Mouse (Mus musculus) frontal cortex, postnatal 36 days (tissue): Measurements from ENCODE around the gene Papss2.

Source experiments
- DNase-seq, 2 experiments: peaks; one replicate each; pipeline ENCODE4 v3.0.0; 2022; ENCODE audit warnings: low spot score in 2 of 2

Papss2 gene

DNA sequence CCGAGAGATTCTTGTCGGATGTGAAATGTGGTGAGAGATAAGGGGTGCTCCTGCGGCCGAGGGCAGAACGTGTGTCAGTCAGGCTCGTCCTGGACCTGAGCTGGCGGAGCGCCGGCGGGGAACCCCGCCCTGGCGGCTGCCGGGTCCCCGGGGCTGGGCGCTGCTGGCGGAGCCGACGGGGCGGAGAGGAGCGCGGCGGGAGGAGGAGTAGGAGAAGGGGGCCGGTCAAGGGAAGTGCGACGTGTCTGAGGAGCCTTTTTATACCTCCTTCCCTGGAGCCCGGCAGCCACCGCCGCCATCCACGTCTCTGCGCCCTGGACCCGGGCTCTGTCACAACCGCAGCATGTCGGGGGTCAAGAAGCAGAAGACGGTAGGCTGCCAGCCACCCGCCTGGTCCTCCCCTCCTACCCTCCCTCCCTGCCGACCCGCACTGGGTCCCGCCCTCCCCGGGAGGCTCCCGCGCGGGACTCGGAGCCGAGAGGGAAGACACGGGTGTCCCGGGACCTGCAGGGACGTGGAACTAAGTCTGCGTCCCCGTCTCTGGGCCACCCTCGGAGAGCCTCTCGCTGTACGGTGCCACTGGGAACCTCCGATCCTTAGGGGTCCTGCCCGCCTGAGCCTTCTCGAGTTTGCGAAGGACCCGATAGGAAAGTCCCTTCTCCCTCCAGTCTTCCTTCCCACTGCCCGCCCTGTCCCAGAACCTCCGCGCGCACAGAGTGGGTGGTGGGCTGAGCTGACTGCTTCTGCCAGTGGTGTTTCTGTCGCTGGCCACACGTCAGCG is at the start of gene Papss2:
Gene Papss2, plus strand, starts transcription at position 285 of the 781 bp plus-strand sequence.
- peak in 1 of 2 experiments; percentile 15 for DNase-seq

DNA sequence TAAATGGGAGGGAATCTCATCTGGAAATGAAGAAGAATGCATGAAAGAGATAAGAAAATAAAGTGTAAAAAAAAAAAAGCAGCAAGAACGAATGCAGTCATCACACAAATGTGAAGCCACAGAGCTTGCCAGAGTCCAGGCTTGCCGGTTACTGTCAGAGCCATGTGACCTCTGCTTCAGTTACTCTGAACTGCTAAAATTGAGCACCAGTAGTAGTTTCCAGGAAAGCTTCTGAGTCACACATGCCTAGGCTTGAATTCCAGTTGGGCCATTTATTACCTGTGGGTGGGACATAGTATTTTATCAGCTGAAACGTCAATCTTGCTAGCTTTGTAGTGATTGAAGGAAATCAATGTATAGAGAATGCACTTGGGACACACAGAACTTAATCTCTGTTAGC is 48.2 kb upstream of the Papss2 start:
- no peak for DNase-seq

DNA sequence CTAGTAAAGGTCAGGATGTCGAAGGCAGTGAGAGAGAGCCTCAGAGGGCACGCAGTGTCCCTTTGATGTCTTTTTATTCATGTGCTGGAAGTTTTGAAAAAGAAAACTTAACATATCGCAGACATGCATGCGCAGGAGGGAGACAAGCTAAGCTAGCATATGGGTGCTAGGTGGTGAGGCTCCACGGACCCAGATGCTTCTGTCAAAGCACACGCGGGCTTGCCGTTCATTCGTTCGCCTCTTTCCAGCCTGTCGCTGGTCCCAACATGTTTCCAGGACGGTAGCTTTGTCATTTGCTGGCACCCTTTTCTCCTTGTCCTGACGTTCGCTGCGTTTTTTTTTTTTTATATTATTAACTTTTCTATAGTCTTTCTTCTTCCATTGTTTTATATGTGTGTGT is 47.4 kb upstream of the Papss2 start:
- no peak for DNase-seq

DNA sequence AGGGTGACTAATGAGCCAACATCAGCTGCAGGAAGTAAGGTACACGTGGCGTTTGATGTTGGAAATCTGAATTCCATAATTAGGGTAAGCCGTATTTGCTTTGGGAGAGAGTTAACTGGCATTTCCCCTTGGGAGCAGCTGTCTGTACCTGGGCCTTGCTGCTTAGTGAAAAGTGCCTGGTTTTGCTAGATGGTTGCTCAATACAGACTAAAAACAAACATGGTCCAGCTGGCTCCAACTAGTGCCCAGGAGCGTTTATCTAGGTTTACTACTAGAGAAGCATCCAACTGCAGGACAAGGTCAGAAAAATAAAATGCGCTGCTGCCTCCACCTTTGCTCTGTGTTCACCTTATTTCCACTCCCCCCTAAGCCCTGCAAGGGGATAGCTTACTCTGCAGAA is 45.1 kb upstream of the Papss2 start:
- no peak for DNase-seq

DNA sequence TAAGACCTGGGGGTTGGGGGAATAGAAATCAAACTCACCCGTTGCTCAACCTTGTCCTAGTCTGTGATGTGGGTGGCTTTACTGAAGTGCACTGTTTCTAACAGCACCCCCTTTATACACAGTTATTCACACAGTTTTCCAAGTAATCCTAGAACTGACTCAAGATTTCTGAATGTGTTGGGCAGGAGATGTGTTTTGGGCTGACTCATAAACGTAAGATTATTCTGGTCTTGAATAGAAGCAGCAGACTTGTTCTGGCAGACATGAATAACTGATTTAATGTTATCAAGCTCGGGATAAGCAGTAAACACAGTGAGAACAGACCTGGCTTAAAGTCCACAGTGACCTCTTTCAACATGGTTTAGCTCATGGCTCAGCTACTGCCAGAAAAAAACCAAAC is 44.1 kb upstream of the Papss2 start:
- no peak for DNase-seq

DNA sequence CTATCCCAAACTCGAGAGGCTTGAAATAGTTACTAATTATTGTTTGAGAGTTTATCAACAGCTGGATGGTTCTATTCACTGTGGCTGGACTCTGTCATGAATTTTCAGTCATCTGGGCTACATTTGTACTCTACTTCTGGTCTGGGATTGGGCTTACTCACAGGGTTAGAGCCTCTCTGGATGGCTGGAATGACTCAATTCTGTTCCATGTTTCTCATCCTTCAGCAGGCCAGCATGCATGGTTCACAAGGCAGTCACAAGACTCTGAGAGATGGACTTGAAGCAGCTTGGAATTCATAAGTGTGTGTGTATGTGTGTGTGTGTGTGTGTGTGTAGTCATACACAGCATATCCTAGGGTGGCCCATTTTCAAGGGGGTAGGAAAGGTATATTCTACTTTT is 43.5 kb upstream of the Papss2 start:
- DNase-seq: no peak

DNA sequence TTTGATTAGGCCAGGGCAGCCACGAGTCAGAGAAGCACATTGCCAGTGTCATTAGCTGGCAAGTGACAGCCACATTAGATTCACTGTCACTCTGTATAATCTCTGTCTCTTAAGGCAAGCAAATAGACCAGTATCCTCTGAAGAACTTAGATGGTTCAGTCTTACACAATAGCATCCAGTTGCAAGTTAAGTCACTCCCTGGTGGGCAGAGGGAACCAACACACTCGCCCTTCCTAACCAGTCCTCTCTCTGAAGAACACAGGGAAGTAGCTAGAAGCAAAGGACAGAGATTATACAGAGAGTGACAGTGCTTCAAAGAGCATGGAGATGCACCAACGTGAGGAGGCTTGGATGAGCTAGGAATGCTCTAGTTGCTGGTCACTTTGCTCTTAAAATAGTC is 42.3 kb upstream of the Papss2 start:
- no peak for DNase-seq

DNA sequence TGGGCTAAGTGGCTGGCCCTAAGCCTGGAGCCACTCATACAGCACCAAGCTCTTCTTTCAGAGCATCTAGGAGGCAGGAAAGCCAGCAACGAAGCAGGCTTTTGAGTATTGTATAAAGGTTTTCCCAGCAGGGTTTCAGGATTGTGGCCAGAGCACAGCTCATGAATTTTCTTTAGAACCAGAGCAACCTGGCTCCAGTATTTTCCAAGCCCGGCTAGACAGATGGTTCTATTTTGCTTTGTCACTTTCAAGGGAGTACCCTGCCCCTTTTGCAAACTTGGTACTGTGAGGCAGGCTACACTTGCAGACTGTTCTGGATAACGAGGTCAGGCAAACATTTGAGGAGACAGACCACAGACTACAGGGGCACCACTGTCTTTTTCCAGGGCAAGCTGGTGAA is 40.3 kb upstream of the Papss2 start:
- no peak for DNase-seq

DNA sequence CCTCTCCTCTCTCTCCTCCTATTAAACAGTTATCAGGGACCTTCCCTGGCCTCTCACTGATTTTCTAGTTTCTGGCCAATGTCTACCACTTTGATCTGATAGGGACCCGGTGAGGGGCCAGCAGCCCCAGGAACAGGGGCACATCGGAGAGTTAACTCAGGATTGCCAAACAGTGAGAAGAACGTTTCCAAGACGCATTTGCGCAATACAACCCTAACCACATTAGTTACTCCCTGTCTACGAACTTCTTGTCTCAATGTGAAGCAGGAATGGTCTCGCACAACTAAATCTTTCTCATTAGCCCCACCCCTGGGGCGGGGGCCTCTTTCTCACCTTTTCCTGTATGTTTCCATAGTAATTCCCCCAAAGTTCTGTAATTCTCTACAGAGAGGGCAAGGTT is 28.6 kb upstream of the Papss2 start:
- DNase-seq: no peak

DNA sequence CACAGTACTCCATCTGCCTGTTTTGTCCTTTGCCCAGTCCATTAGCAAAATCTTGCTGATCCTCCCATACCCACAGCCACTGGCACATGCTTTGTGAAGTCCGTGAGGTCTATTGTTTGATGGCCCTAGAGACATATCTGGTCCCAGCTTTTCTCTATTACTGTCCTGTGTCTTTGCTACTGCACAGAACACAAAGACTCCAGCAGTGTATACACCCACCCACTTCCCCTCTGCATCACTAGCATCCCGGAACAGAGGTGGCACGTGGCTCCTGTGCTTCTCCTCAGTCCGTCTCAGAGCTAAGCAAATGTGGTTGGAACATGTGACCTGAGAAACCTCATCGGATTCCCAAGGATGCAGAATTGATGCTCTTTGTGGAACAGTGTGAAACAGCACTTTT is 28.1 kb upstream of the Papss2 start:
- no peak for DNase-seq

DNA sequence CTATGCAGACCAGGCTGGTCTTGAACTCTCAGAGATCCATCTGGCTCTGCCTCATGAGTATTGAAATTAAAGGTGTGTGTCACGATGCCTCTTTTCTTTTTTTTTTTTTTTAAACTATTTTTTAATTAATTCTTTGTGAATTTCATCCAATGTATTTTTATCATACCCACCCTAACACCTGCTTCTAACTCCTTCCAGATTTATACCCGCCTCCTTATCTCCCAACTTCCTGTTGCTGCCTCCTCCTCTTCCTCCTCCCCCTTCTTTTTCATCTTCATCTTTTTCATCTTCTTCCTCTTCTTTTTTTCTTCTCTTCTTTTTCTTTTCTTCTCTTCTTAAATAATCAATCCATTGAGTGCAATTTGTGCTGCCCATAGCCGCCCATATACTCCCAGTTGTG is 27.1 kb upstream of the Papss2 start:
- no peak for DNase-seq

DNA sequence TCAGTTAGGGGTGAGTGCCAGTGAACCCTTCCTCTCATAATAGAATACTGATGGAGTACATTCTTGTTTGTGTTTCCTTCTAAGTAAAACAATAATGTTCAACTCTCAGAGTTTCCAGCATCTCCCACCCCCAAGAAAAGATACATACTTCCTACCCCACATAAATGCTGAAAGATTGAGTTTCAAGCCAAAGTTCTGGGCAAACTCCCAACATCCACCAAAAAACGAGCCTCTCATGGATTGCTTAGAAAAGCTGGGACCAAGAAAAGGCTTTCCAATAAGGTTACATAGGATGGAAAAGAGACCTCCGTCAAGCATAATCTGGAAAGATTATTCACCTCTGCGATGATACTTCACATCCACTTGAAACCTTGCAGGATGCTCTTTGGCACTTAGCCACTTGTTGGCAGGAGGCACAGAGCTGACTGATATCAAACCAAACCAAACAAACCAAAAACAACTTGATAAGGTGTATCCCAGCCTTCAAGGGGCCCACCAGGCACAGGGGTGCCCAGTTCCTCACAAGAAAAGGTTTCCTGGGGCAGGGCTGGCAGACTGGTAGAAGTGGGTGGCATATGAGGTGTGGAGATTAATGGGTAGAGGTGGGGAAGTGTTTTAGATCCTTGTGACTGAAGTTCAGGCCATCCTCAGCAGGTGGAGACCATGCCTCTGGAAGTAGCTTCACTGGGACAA is 26.5 kb upstream of the Papss2 start:
- DNase-seq: no peak

DNA sequence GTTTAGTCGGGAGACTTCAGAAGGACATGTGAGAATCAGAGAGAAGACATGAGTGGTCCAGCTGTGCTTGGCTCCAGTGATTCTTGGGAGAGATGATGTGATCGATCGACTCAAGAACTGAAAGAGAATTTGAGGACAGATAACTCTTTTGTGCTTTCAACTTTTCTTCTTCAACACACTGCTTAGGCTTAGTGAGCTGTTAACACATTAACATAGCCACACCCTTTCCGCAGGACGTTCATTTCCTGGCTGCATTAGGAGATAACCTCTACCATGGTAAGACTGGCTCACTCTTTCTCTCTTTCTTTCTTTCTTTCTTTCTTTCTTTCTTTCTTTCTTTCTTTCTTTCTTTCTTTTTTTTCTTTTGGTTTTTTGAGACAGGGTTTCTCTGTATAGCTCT is 25.9 kb upstream of the Papss2 start:
- DNase-seq: no peak

DNA sequence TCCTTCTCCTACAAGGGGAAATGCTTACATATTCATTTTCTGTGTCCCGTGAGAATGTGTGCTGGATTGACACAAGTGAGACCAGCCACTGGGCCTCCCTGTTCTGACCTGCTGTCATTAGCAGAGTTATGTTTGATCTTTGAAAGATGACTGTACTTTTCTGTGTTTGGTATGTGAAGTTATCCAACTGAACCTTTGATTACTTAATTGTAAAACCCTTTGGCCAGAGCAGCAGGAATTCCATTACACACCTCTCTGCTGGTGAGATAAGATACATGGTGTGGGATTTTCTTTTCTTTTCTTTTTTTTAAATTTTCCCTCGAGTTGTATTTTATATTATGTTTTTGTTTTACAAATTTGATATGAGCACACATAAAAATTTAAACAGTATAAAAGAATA is 23.4 kb upstream of the Papss2 start:
- DNase-seq: no peak

DNA sequence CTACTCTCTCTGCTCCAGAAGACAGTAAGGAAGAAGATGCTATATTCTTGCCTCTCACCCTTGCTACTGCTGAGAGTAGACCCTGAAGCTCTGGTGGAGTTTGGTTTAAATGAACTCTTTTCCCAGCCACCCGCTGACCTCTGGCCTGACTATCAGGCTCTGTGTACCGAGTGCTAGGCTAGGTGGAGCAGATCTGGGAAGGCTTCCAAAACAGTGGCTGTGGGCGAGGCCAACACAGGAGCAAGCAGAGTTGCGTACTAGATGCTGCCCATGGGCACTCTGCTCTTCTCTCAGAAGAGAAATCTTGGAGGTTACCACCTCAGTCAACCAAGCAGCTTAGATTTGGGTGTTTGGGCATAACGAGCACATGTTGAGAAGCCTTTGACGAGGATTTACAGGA is 22.3 kb upstream of the Papss2 start:
- no peak for DNase-seq

DNA sequence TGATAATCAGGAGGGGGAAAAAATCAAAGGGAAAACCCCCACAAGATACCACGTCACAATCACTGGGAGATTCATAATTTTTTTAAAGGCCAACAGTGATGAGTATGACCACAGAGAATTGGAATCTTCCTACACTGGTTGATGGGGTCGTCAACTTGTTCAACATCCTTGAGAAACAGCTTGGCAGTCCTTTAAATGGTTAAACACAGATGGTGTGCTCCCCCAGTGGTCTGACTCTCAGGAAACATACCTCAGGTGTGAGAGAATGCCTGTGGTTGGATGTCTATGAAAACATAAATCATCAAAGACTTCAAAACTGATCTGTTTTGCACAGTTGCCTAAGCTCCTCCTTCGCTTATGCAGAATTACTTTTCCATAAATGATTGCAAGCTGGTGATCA is 20.7 kb upstream of the Papss2 start:
- no peak for DNase-seq

DNA sequence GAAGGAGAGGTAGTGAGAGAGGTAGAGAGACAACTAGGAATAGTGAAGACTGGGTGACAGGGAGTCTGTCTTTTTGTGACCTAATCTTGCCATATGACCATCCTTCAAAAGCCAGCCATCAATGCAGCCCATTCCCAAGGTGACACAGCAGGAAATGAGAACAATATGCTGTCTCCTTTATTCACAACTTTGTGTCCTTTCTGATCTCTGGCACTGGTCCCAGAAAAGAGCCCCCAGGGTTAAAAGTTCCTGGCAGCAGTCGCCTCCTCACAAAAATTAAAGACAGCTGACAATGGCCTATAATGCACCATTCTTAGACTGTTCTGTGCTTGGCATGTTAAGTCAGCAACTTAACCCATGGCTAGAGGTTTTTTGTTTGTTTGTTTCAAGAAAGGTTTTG is 17.8 kb upstream of the Papss2 start:
- DNase-seq: no peak

DNA sequence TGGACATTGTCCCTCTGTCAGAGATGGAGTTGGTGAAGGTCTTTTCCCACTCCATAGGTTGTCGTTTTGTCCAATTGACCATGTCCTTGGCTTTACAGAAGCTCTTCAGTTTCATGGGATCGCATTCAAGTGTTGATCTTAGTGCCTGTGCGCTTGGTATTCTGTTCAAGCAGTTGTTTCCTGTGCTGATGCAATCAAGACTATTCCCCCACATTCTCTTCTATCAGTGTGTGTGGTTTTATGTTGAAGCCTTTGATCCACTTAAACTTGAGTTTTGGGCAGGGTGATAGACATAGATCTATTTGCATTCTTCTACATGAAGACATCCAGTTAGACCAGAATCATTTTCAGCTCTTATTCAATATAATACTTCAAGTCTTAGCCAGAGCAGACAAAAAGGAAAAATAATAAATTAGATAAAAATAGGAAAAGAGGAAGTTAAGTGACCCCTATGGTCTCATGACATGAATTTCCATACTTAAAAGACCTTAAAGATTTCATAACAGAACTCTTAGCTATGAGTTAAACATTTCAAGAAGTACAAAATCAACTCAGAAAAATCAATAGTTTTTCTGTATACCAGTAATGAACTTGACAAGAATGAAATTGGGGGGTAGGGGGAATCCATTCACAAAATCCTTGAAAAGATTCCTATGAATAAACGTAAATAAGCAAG is 12.4 kb upstream of the Papss2 start:
- DNase-seq: no peak

DNA sequence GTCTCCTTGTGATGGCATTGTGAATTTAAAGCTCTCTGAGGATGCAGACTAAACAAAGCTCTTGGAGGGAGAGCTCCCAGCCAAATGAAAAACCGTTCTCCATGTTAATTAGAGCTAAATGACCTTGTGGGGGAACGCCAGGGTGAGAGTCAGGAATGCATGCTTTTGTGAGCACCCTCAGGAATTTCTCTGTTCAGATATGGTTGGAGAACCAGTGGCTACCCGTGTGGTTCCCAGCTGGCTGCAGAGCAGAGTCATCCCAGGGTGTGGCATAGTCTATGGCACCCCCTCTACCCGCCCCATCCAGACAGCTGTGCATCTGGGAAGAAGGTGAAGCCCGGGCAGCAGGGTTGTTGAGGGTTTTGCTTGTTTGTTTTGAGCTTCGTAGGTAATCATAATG is 7.9 kb upstream of the Papss2 start:
- no peak for DNase-seq

DNA sequence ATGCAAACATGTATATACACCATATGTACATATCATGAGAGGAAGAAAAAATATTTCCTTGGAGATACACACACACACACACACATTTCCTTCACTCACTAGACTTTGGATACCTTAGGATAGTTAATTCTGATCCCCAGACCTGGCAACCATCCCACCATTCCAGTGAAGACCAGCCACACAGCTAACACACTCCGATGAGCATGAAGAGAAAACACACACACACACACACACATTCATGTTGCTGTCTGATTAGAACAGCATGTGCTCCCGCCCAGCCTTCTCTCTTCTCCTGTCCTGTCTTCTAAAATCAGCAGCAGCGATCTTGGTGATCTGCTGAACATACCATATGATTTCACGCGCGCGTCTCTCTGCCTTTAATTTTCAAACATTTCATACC is 2.8 kb upstream of the Papss2 start:
- DNase-seq: no peak

DNA sequence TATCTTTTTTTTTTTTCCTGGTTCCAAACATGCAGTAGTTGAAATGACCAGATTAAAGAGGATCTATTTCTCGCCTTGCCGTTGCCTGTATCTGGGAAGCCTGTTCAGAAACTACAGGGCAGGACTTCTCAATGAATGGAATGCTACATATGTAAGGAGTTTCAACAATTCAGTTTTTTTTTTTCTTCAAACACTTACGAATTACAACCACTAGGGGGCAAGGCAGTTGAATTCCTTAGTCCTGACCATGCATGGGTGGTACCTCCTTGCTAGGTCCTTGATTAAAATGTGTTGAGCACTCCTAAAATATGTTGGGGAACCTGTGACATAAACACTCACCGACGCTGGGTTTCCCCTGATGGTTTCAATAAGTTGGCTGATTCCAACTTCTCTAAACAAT is 1.7 kb upstream of the Papss2 start:
- no peak for DNase-seq

DNA sequence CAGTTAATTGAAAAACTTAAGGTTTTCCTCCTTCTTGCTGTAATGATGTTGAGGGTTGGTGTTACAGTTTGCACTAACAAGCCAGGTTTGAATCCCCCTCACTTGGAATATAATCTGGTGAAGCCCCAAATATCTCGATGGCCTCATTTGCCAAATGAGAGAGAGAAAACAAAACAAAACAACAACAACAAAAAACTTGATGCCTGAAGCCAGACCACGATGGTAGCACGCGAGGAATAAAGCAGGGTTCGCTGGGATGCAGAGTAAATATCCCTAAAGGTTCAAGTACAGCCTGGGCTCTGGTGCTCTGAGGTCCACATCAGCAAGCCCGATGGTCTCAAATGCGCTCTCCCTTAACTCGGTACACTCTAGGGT is 472 bp upstream of the Papss2 start:
- DNase-seq: no peak

DNA sequence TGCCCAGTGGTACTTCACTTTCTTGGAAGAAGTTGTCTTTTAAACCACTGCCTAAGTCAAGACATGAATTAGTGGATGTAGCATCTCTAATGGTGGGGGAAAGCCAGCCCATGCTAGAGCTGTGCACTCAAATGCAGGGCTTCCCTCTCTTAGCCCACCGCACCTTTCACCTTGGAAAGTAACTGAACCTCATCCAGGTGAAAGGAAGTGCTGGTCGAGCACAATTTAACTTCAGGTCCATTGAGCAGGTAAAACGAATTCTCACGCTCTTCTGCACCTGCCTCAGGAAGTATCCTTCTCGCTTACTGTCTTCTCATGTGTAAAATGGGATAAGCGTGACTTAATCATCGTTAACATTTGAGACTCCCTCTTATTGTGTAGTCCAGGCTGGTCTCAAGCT is 3.4 kb downstream of the Papss2 start:
- no peak for DNase-seq
